Mouse (Mus musculus): Measurements from ENCODE around the gene Cntn1. TPM values are rescaled to one million over a fixed set of nuclear protein-coding genes. Genes with fewer than 3 reads are reported as not detected.
A peak's percentile ranks its signal among the peaks of the same experiment; 100 is the strongest.

Cntn1 gene
- polyA plus RNA-seq, 1 experiment from 2014 or later = 0.97 TPM

DNA sequence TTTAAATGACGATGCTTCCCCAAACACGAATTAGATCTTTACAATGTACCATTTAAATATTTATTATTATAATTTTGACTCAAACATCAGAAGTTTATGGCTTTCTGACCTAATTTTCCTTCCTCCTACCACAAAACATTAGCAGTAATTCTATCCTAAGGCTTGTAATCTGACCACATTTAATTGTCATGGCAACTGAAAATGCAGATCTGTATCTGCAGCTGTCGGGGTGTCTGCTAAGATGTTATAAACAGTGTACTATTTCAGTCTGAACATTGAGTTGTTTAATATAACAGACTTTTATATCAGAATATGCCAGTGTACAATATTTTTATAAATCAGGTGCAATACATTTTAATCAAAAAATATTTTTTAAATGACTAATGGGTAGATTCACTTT is 10.0 kb downstream of the Cntn1 start:
- no peak overlapping the region for H3K4me3 ChIP-seq (replicated peaks)
- H3K27ac ChIP-seq = no peak overlapping the region
- H3K4me2 ChIP-seq = no peak overlapping the region
- ATAC-seq (ENCODE audit: insufficient number of reproducible peaks, insufficient read depth, low FRiP score, low TSS enrichment, low read depth) = no peak
- H3K27me3 ChIP-seq = no peaks in the 10 kb centered on the region
- WGBS = 64% methylated on average over 3 of the region's 3 CpGs
- H3K4me1 ChIP-seq (replicated peaks) = no peaks in the 10 kb centered on the region
- H3K9ac ChIP-seq (replicated peaks) = no peak overlapping the region
- no peaks in the 10 kb centered on the region for H3K36me3 ChIP-seq
- no peaks in the 10 kb centered on the region for H3K9me3 ChIP-seq

DNA sequence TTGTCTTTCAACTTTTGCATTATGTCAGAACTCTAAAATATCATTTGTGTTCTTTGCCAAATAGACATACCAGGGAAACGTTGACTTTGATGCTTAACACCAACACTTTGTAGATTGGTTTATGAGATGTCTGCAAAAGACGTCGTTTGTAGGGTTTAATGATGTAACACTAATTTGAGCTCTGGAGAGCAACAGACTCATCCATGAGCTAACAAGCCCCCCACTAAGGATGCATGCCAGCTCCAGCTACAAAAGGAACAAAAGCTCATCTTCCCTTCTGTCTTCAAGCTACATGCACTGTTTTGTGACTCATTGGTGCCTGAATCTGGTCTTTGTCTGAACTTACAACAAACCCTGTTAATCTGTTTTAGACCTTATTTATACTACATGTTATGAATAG is 28.5 kb downstream of the Cntn1 start:
- Histone ChIP-seq H3K27me3 (no peaks in the 10 kb centered on the region), H3K4me2 (no peak overlapping the region), H3K27ac (no peak overlapping the region), H3K9me3 (no peaks in the 10 kb centered on the region), H3K4me3 (replicated peaks) (no peak overlapping the region), H3K4me1 (replicated peaks) (no peaks in the 10 kb centered on the region), H3K36me3 (no peaks in the 10 kb centered on the region), H3K9ac (replicated peaks) (no peak overlapping the region)
- WGBS = 47% methylated on average over 3 of the region's 3 CpGs
- ATAC-seq (ENCODE audit: insufficient number of reproducible peaks, insufficient read depth, low FRiP score, low TSS enrichment, low read depth) = no peak

DNA sequence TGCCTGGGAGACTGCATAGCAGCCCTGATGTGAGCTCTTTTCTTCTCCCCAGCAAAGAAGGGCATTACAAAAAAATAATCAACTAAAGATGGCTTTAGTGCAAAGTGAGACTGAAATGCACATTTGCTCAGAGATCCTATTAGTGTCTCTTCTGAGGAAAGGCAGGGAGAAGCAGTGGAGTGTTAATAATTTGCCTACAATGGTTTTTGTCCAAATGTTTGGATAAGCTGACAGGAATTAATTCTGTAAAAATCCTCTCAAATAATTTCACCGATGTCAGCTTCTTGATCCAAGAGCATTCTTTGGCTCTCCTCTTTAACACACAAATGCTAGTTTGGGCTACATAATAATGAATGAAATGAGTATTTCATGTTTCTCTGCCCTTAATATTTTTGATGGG is 34.9 kb downstream of the Cntn1 start:
- Histone ChIP-seq H3K4me1 (replicated peaks) (no peaks in the 10 kb centered on the region), H3K9ac (replicated peaks) (no peak overlapping the region), H3K9me3 (no peaks in the 10 kb centered on the region), H3K27me3 (no peaks in the 10 kb centered on the region), H3K27ac (no peak overlapping the region), H3K36me3 (no peaks in the 10 kb centered on the region), H3K4me3 (replicated peaks) (no peak overlapping the region), H3K4me2 (no peak overlapping the region)
- ATAC-seq (ENCODE audit: insufficient number of reproducible peaks, insufficient read depth, low FRiP score, low TSS enrichment, low read depth) = no peak
- WGBS = 92% methylated on average over 1 of the region's 1 CpGs

DNA sequence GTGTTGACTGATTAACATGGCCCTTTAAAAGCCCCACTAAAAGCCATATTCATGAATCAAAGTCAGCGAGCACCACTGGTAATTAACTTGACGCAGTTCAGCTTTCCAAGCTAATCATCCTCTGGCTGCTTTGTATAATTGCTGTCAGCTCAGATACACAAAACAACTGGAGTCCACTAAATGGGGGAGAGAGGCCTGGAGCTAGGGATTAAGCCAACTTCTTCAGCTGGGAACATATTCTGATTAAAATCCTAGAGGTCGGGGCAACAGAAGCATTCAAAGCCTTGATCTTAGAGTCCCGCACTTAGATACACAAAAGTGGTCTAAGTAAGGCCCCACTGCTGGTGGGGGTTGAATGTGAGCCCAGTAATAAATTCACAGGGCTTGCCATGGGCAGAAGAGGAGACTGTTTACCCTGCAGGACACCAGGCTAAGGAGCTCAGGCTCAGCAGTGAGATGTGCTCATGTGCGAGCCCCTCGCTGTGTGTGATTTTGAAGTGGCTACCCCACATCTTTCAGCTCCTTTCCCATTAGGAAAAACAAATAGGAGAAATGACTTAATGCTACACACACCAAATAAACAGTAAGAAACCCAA is 36.8 kb downstream of the Cntn1 start:
- Histone ChIP-seq H3K4me3 (replicated peaks) (no peak overlapping the region), H3K27ac (no peak overlapping the region), H3K36me3 (no peaks in the 10 kb centered on the region), H3K9me3 (no peaks in the 10 kb centered on the region), H3K4me1 (replicated peaks) (no peaks in the 10 kb centered on the region), H3K4me2 (no peak overlapping the region), H3K9ac (replicated peaks) (no peak overlapping the region), H3K27me3 (no peaks in the 10 kb centered on the region)
- no peak for ATAC-seq (ENCODE audit: insufficient number of reproducible peaks, insufficient read depth, low FRiP score, low TSS enrichment, low read depth)
- 22% methylated on average over 6 of the region's 6 CpGs for WGBS

DNA sequence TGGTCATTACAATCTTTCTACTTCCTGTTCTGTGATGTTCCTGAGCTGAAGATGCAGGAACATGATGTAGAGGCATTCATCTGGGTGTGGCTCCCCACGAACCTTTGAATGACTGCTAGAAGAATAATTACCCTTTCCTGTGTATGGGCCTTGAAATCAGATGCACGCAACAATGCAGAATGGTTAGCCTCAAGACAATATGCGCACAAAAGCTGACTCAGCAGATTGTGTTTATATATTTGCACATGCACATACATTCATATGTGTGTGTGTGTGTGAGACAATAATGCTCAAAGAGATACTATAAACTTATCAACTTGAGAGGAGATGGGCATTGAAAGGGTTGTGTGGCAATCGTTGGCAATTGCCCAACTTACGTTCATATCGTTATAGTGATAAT is 39.8 kb downstream of the Cntn1 start:
- ATAC-seq (ENCODE audit: insufficient number of reproducible peaks, insufficient read depth, low FRiP score, low TSS enrichment, low read depth) = no peak
- Histone ChIP-seq H3K27ac (no peak overlapping the region), H3K27me3 (no peaks in the 10 kb centered on the region)

GRCm38 (mm10) chr15:92092041-92092440 is 41.1 kb downstream of the Cntn1 start:
- 68% methylated on average over 3 of the region's 3 CpGs for WGBS
- no peaks in the 10 kb centered on the region for H3K9me3 ChIP-seq
- H3K9ac ChIP-seq (replicated peaks) = no peak overlapping the region
- H3K4me3 ChIP-seq (replicated peaks) = no peak overlapping the region
- no peaks in the 10 kb centered on the region for H3K36me3 ChIP-seq
- H3K4me2 ChIP-seq = no peak overlapping the region
- H3K27ac ChIP-seq = no peak overlapping the region
- H3K27me3 ChIP-seq = no peaks in the 10 kb centered on the region
- no peaks in the 10 kb centered on the region for H3K4me1 ChIP-seq (replicated peaks)
- ATAC-seq (ENCODE audit: insufficient number of reproducible peaks, insufficient read depth, low FRiP score, low TSS enrichment, low read depth) = no peak

More for the DNA sequence above, 39.8 kb downstream of the Cntn1 start:
- H3K9ac ChIP-seq (replicated peaks) = no peak overlapping the region
- no peak overlapping the region for H3K4me2 ChIP-seq
- H3K4me3 ChIP-seq (replicated peaks) = no peak overlapping the region
- WGBS = 84% methylated on average over 6 of the region's 6 CpGs
- H3K9me3 ChIP-seq = no peaks in the 10 kb centered on the region
- no peaks in the 10 kb centered on the region for H3K36me3 ChIP-seq
- H3K4me1 ChIP-seq (replicated peaks) = no peaks in the 10 kb centered on the region

- Histone ChIP-seq H3K36me3 (no peaks in the 10 kb centered on the region), H3K27ac (no peak overlapping the region), H3K4me3 (replicated peaks) (no peak overlapping the region), H3K27me3 (no peaks in the 10 kb centered on the region), H3K4me1 (replicated peaks) (no peaks in the 10 kb centered on the region), H3K9me3 (no peaks in the 10 kb centered on the region), H3K4me2 (no peak overlapping the region), H3K9ac (replicated peaks) (no peak overlapping the region)
- WGBS = 69% methylated on average over 5 of the region's 5 CpGs
- ATAC-seq (ENCODE audit: insufficient number of reproducible peaks, insufficient read depth, low FRiP score, low TSS enrichment, low read depth) = no peak
These were observed 48.6 kb downstream of the Cntn1 start for GRCm38 (mm10) chr15:92099410-92100174.

DNA sequence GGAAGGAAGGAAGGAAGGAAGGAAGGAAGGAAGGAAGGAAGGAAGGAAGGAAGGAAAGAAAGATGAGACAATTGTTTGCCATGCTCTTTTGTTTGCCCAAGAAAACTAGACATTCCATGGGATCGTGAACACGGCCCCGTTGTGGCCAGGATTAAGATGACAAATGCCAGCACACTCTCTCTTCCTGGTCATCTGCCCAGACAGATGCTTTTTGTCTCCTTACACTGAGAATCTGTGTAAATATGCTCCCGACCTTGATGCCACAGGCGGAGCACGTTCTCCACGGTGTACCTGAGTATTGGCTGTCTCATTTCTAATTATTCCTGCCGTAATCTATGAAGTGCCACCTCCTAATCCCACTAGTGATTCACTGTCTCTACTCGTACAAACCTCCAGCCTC is 51.0 kb downstream of the Cntn1 start:
- ATAC-seq (ENCODE audit: insufficient number of reproducible peaks, insufficient read depth, low FRiP score, low TSS enrichment, low read depth) = no peak
- H3K27me3 ChIP-seq = no peaks in the 10 kb centered on the region
- WGBS = 86% methylated on average over 9 of the region's 9 CpGs
- H3K4me1 ChIP-seq (replicated peaks) = no peaks in the 10 kb centered on the region
- no peaks in the 10 kb centered on the region for H3K36me3 ChIP-seq
- H3K9ac ChIP-seq (replicated peaks) = no peak overlapping the region
- no peaks in the 10 kb centered on the region for H3K9me3 ChIP-seq
- no peak overlapping the region for H3K4me2 ChIP-seq
- H3K27ac ChIP-seq = no peak overlapping the region
- no peak overlapping the region for H3K4me3 ChIP-seq (replicated peaks)

- ATAC-seq (ENCODE audit: insufficient number of reproducible peaks, insufficient read depth, low FRiP score, low TSS enrichment, low read depth) = no peak
- Histone ChIP-seq H3K27me3 (no peaks in the 10 kb centered on the region), H3K4me2 (no peak overlapping the region), H3K9ac (replicated peaks) (no peak overlapping the region), H3K36me3 (no peaks in the 10 kb centered on the region), H3K4me3 (replicated peaks) (no peak overlapping the region), H3K9me3 (no peaks in the 10 kb centered on the region), H3K27ac (peak overlapping the region; percentile 73; the same call in 1 of the 2 replicates), H3K4me1 (replicated peaks) (peaks cover 13% of the 10 kb centered on the region)
These were observed 61.5 kb downstream of the Cntn1 start for GRCm38 (mm10) chr15:92112455-92112854.

GRCm38 (mm10) chr15:92132936-92133335 is 82.0 kb downstream of the Cntn1 start:
- Histone ChIP-seq H3K4me1 (replicated peaks) (no peaks in the 10 kb centered on the region; the same call in 1 of the 2 replicates), H3K4me2 (no peak overlapping the region), H3K4me3 (replicated peaks) (no peak overlapping the region), H3K27ac (no peak overlapping the region), H3K36me3 (no peaks in the 10 kb centered on the region), H3K9ac (replicated peaks) (no peak overlapping the region), H3K27me3 (no peaks in the 10 kb centered on the region), H3K9me3 (no peaks in the 10 kb centered on the region)
- no peak for ATAC-seq (ENCODE audit: insufficient number of reproducible peaks, insufficient read depth, low FRiP score, low TSS enrichment, low read depth)
- 81% methylated on average over 3 of the region's 3 CpGs for WGBS

- Histone ChIP-seq H3K27me3 (no peaks in the 10 kb centered on the region), H3K4me2 (no peak overlapping the region), H3K4me3 (replicated peaks) (no peak overlapping the region), H3K9ac (replicated peaks) (no peak overlapping the region), H3K27ac (no peak overlapping the region), H3K4me1 (replicated peaks) (no peaks in the 10 kb centered on the region; the same call in 1 of the 2 replicates), H3K9me3 (no peaks in the 10 kb centered on the region), H3K36me3 (no peaks in the 10 kb centered on the region)
- 75% methylated on average over 9 of the region's 9 CpGs for WGBS
- no peak for ATAC-seq (ENCODE audit: insufficient number of reproducible peaks, insufficient read depth, low FRiP score, low TSS enrichment, low read depth)
These were observed 83.3 kb downstream of the Cntn1 start for GRCm38 (mm10) chr15:92134254-92134653.

DNA sequence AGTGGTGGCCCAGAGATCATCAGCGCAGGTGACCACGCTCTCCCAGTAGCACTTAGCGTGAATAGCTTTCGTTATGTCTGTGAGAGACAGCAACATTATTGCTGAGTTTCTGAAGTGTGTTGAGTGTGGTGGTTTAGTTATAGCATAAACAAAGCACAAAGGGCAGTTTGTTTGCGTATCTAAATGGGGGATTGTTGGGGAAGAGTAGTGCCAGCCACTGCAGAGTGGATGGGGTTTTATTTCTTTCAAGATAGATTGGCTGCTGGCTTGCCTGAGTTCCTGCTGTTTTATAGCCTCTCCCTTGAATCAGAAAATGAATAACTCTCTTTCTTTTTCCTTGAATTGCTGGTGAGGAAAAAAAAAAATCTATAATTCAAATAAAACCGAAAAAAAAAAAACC is 86.1 kb downstream of the Cntn1 start:
- no peak overlapping the region for H3K9ac ChIP-seq (replicated peaks)
- peak overlapping the region; percentile 50; the same call in 1 of the 2 replicates for H3K27ac ChIP-seq
- H3K4me3 ChIP-seq (replicated peaks) = no peak overlapping the region
- no peak for ATAC-seq (ENCODE audit: insufficient number of reproducible peaks, insufficient read depth, low FRiP score, low TSS enrichment, low read depth)
- H3K9me3 ChIP-seq = no peaks in the 10 kb centered on the region
- H3K4me1 ChIP-seq (replicated peaks) = no peaks in the 10 kb centered on the region; the same call in 1 of the 2 replicates
- WGBS = 62% methylated on average over 6 of the region's 6 CpGs
- H3K36me3 ChIP-seq = no peaks in the 10 kb centered on the region
- no peaks in the 10 kb centered on the region for H3K27me3 ChIP-seq
- H3K4me2 ChIP-seq = no peak overlapping the region

All from limb, embryonic 12.5 days (tissue).